Mouse (Mus musculus) liver, embryonic 15.5 days (tissue): Measurements from ENCODE around the gene Pde4a. TPM values are rescaled to one million over a fixed set of nuclear protein-coding genes. Genes with fewer than 3 reads are reported as not detected.
A peak's percentile ranks its signal among the peaks of the same experiment; 100 is the strongest.

Experiments used
- ATAC-seq: fragments of 200-750 bp; cut with Nextera tagmentation; 2 replicates; pipeline ENCODE4 v1.8.0; 2017; ENCODE audit warnings: moderate number of reproducible peaks, mild to moderate bottlenecking, moderate library complexity; ENCODE audit not compliant: insufficient read depth
- H3K27ac ChIP-seq: fragments of 300-500 bp; sonication (generic); replicated peaks from 2 replicates; pipeline ENCODE4 v1.5.1; 2015; ENCODE audit warnings: mild to moderate bottlenecking, inconsistent platforms
- H3K27me3 ChIP-seq: fragments of 300-500 bp; sonication (generic); 2 replicates; pipeline ENCODE4 v1.6.1; 2015; ENCODE audit warnings: mild to moderate bottlenecking, inconsistent platforms
- H3K36me3 ChIP-seq: fragments of 300-500 bp; sonication (generic); replicated peaks from 2 replicates; pipeline ENCODE4 v1.6.1; 2015; ENCODE audit warnings: moderate library complexity, mild to moderate bottlenecking, inconsistent platforms
- H3K4me1 ChIP-seq: fragments of 300-500 bp; sonication (generic); replicated peaks from 2 replicates; pipeline ENCODE4 v1.6.1; 2015; ENCODE audit warnings: inconsistent platforms
- H3K4me2 ChIP-seq: fragments of 300-500 bp; sonication (generic); 2 replicates; pipeline ENCODE4 v1.6.1; 2015; ENCODE audit warnings: moderate library complexity, mild to moderate bottlenecking, inconsistent platforms
- H3K4me3 ChIP-seq: fragments of 300-500 bp; sonication (generic); replicated peaks from 2 replicates; pipeline ENCODE4 v1.5.1; 2015; ENCODE audit warnings: mild to moderate bottlenecking, inconsistent platforms
- H3K9ac ChIP-seq: fragments of 300-500 bp; sonication (generic); 2 replicates; pipeline ENCODE4 v1.6.1; 2015; ENCODE audit warnings: moderate library complexity, mild to moderate bottlenecking, inconsistent platforms
- H3K9me3 ChIP-seq: fragments of 300-500 bp; sonication (generic); replicated peaks from 2 replicates; pipeline ENCODE4 v1.6.1; 2016; ENCODE audit warnings: inconsistent platforms
- WGBS: fragments of 180-500 bp; shearing (Covaris S2); methylation state at CpG from one replicate; pipeline ENCODE4 v1.1.7; 2015; ENCODE audit warnings: mixed read lengths; ENCODE audit not compliant: insufficient replicate concordance; 5-methylcytosine and 5-hydroxymethylcytosine counted together
- polyA plus RNA-seq: library from polyadenylated mRNA; unstranded; fragments of >200 nt; fragmentation: Nextera tagmentation; extraction: Ambion mirVana; gene quantifications from 2 replicates; pipeline ENCODE4 v1.2.1, GENCODE M21; 2015

Pde4a gene
- polyA plus RNA-seq, 1 experiment from 2014 or later, result 1.8 TPM

DNA sequence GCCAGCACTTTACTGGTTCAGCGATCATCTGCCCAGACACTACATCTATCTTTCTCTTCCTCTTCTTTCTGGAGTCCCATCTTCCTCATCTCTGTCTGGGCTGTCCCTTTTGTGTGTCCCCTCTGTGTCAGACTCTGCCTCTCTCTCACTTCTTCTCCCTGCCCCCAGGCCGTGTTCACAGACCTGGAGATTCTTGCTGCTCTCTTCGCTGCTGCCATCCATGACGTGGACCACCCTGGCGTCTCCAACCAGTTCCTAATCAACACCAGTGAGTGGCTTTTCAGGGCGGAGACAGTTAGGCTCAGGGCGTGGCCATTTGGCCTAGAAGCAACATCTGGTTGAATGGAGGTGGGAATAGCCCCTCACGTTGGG, 38.6 kb downstream of the Pde4a start:
- no peak overlapping the region for H3K4me2 ChIP-seq
- H3K4me3 ChIP-seq, result no peak overlapping the region
- H3K4me1 ChIP-seq, result peaks cover 11% of the 10 kb centered on the region
- no peak overlapping the region for H3K27ac ChIP-seq
- H3K9me3 ChIP-seq, result no peaks in the 10 kb centered on the region
- no peak for ATAC-seq
- H3K27me3 ChIP-seq, result no peaks in the 10 kb centered on the region
- H3K36me3 ChIP-seq, result 0 out of 2 replicates have a peak, but pooled peaks cover 2% of the 10 kb centered on the region
- H3K9ac ChIP-seq, result no peak overlapping the region
- 48% methylated on average over 8 of the region's 8 CpGs for WGBS

DNA sequence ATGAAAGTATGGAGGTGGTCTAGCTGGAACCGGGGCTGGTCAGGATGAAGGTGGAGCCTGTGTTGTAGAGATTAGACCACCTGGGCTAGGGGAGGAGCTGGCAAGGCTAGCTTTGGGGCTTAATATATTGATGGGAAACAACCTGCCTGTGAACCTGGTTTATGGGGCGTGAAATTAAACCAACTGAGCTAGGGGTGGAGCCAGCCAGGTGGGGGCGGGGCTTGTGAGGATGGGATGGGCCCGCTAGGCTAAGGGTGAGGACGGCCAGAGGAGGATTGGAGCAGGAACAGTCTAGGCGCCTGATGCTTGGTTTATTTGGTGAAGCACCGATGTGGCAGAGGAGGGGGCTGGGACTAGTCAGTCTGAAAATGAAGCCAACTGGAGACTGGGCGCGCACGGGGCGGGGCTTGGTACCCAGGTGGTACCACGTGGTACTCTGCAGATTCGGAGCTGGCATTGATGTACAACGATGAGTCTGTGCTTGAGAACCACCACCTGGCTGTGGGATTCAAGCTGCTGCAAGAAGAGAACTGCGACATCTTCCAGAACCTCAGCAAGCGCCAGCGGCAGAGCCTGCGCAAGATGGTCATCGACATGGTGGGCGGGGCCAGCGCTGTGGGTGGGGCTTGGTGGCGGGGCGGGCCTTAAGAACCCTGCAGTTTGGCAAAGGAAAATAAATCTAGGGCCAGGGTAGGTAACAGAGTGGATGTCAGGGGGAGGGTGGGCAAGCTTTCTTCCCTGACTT, 39.2 kb downstream of the Pde4a start:
- H3K4me1 ChIP-seq, result peaks cover 11% of the 10 kb centered on the region
- peak; percentile 31 for ATAC-seq
- WGBS, result 50% methylated on average over 23 of the region's 23 CpGs
- no peak overlapping the region for H3K9ac ChIP-seq
- no peaks in the 10 kb centered on the region for H3K27me3 ChIP-seq
- H3K27ac ChIP-seq, result no peak overlapping the region
- H3K4me3 ChIP-seq, result no peak overlapping the region; the same call in 1 of the 2 replicates
- peak overlapping the region; percentile 48 for H3K4me2 ChIP-seq
- no peaks in the 10 kb centered on the region for H3K9me3 ChIP-seq
- H3K36me3 ChIP-seq, result 0 out of 2 replicates have a peak, but pooled peaks cover 2% of the 10 kb centered on the region

DNA sequence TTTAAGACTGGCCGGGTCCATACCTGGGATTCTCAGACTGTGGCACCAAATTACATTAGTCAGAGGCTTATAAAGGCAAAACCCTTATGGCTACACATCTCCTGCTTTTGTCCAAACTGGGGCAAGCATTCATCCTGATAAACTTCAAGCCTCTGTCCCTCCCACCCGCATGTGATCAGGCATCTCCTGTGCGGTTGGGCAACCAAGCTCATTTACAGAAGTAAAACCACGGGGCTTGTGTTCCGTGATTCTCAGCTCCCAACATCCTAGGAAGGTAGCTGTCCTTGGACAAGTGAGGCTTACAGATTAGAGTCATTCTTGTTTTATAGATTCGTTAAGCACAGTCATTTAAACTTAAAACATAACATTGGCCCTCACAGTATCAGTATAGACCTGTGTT, 41.3 kb downstream of the Pde4a start:
- no peak overlapping the region for H3K27ac ChIP-seq
- no peak for ATAC-seq
- peaks cover 21% of the 10 kb centered on the region for H3K4me1 ChIP-seq
- no peak overlapping the region for H3K4me2 ChIP-seq
- H3K9ac ChIP-seq, result no peak overlapping the region
- no peak overlapping the region for H3K4me3 ChIP-seq
- 0 out of 2 replicates have a peak, but pooled peaks cover 2% of the 10 kb centered on the region for H3K36me3 ChIP-seq
- H3K27me3 ChIP-seq, result no peaks in the 10 kb centered on the region
- 70% methylated on average over 6 of the region's 6 CpGs for WGBS
- no peaks in the 10 kb centered on the region for H3K9me3 ChIP-seq

DNA sequence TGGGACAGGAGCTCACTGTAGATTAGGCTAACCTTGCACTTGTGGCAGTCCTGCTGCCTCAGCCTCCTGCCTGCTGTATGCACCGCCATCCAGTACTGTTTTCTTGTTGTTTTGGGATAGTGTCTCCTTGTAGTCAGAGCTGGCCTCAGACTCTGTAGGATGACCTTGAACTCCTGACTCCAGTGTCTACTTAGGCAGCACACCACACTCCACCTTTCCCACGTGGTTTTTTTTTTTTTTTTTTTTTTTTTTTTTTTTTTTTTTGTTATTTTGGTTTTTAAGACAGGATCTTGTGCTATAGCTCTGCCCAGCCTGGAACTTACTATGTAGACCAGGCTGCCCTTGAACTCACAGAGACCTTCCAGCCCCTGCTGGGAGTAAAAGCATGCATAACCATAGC, 43.1 kb downstream of the Pde4a start:
- Histone ChIP-seq H3K27ac (no peak overlapping the region), H3K9me3 (no peaks in the 10 kb centered on the region), H3K9ac (no peak overlapping the region), H3K4me3 (no peak overlapping the region), H3K4me1 (peaks cover 22% of the 10 kb centered on the region), H3K27me3 (no peaks in the 10 kb centered on the region), H3K4me2 (no peak overlapping the region), H3K36me3 (0 out of 2 replicates have a peak, but pooled peaks cover 2% of the 10 kb centered on the region)
- no peak for ATAC-seq
- WGBS, result 58% methylated on average over 2 of the region's 2 CpGs

DNA sequence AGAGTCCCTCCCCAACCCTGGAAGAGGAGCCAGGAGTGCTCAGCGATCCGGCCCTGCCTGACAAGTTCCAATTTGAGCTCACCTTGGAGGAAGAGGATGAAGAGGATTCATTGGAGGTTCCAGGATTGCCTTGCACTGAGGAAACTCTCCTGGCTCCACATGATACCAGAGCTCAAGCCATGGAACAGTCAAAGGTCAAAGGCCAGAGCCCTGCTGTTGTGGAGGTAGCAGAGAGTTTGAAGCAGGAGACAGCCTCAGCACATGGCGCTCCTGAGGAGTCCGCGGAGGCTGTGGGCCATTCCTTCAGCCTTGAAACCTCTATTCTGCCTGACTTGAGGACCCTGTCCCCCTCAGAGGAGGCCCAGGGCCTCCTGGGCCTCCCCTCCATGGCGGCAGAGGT, 45.3 kb downstream of the Pde4a start:
- WGBS, result 76% methylated on average over 6 of the region's 6 CpGs
- Histone ChIP-seq H3K4me2 (no peak overlapping the region), H3K9me3 (no peaks in the 10 kb centered on the region), H3K36me3 (no peaks in the 10 kb centered on the region), H3K27me3 (no peaks in the 10 kb centered on the region), H3K27ac (no peak overlapping the region), H3K4me1 (peaks cover 15% of the 10 kb centered on the region), H3K4me3 (no peak overlapping the region), H3K9ac (no peak overlapping the region)
- no peak for ATAC-seq

DNA sequence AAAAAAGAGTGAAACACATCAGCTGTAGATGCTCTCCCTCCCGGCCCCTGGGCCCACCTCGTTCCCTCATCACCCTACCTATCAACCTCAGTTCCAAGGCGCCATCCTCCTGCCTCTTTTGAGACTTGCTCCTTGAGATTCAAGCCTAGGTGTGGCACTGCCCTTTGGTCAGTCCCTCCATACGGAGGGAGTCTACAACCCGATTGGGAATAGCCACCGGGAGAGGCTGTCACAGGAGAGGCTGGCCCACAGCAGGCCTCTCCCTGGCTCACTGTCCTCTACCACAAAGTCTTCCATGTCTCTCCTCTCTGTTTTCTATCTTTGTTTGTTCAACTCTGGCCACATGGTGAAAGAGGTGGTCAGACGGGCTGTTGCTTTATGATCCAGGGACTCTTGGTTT, 46.1 kb downstream of the Pde4a start:
- H3K9me3 ChIP-seq, result no peaks in the 10 kb centered on the region
- WGBS, result 73% methylated on average over 7 of the region's 7 CpGs
- no peaks in the 10 kb centered on the region for H3K36me3 ChIP-seq
- H3K27me3 ChIP-seq, result no peaks in the 10 kb centered on the region
- H3K27ac ChIP-seq, result no peak overlapping the region
- ATAC-seq, result no peak
- peaks cover 16% of the 10 kb centered on the region for H3K4me1 ChIP-seq
- H3K4me3 ChIP-seq, result no peak overlapping the region
- H3K4me2 ChIP-seq, result no peak overlapping the region
- no peak overlapping the region for H3K9ac ChIP-seq

DNA sequence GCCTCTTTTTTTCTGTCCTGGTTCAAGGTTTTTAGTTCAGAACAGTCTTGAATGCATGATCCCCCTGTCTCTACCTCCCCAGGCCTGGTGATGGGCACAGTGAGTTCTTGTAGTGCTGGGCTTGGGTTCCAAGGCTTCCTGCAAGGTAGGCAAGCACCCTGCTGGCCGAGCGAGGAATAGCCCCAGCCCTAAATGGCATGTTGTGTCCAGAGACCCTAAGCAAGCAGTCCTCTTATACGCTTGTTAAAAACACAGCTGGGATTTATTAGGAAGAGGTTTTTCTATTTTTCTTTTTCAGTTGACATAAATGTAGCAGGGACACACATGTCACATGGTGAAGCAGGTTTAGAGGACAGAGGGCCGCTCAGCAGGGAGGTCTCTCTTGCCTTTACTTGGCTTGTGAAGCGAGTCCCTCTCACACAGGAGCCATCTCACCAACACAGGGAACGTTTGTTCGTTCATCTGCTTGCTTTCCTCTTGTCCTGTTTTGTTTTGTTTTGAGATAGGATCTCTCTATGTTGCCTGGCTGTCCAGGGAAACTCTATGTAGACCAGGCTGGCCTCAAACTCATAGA, 48.2 kb downstream of the Pde4a start:
- no peaks in the 10 kb centered on the region for H3K27me3 ChIP-seq
- H3K9me3 ChIP-seq, result no peaks in the 10 kb centered on the region
- no peak overlapping the region for H3K27ac ChIP-seq
- no peak overlapping the region for H3K4me2 ChIP-seq
- peaks cover 16% of the 10 kb centered on the region for H3K4me1 ChIP-seq
- no peaks in the 10 kb centered on the region for H3K36me3 ChIP-seq
- no peak overlapping the region for H3K4me3 ChIP-seq
- 49% methylated on average over 7 of the region's 7 CpGs for WGBS
- H3K9ac ChIP-seq, result no peak overlapping the region
- no peak for ATAC-seq

DNA sequence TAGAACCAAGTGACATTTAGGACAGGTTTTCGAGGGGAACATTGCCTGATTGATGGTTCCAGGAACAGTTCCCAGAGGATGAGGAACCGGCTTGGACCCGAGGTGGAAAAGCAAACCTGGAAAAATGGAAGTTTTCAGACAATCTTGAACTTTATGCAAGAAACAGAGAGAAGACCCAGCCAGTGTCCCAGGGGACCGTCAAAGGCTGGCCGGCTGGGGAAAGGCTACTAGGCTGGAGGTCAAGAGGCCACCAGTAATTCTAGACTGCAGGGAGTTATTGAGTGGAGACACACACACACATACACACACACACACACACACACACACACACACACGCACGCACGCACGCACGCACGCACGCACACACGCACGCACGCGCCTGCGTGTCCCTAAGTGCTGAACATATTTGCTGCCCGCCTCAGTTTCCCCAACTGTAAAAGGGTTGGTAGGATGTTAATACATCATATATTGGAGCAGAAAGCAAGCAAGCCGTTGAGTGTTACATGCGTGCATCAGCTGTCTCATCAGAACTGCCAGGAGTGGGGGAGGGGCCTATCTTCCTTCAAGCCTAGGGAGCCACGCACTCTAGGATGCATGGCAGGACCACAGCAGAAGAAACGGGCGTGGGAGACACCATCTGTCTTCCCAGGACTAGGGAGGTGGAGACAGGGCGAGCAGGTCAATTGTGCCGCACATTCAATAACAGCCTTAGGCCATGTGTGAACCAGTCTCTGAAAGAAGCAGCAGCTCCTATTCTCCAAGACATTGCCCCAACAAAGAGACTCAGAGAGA, 50.7 kb downstream of the Pde4a start:
- no peak overlapping the region for H3K4me3 ChIP-seq
- no peaks in the 10 kb centered on the region for H3K27me3 ChIP-seq
- no peak overlapping the region for H3K27ac ChIP-seq
- peaks cover 16% of the 10 kb centered on the region for H3K4me1 ChIP-seq
- 70% methylated on average over 25 of the region's 25 CpGs for WGBS
- H3K4me2 ChIP-seq, result no peak overlapping the region
- H3K9ac ChIP-seq, result no peak overlapping the region
- H3K36me3 ChIP-seq, result no peaks in the 10 kb centered on the region
- 0 out of 2 replicates have a peak, but pooled peaks cover 4% of the 10 kb centered on the region for H3K9me3 ChIP-seq
- ATAC-seq, result no peak

DNA sequence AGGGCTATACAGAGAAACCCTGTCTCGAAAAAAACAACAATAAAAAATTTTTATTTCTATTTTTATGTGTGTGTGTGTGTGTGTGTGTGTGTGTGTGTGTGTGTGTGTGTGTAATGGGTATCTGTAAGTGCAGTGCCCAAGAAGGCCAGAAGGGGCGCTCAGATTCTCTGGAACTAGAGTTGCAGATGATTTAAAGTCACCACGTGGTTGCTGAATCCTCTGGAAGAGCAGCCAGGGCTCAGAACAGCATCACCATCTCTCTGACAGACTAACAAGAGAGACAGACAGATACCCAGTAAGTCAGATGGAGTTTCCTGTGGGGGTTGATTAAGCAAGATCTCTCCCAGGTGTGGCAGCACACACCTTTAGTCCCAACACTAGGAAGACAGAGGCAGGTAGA, 54.3 kb downstream of the Pde4a start:
- WGBS, result 49% methylated on average over 3 of the region's 3 CpGs
- no peak for ATAC-seq
- no peaks in the 10 kb centered on the region for H3K36me3 ChIP-seq
- no peak overlapping the region for H3K9ac ChIP-seq
- H3K4me1 ChIP-seq, result peaks cover 29% of the 10 kb centered on the region
- H3K27ac ChIP-seq, result no peak overlapping the region
- H3K4me3 ChIP-seq, result no peak overlapping the region
- no peaks in the 10 kb centered on the region for H3K27me3 ChIP-seq
- 0 out of 2 replicates have a peak, but pooled peaks cover 4% of the 10 kb centered on the region for H3K9me3 ChIP-seq
- no peak overlapping the region for H3K4me2 ChIP-seq

DNA sequence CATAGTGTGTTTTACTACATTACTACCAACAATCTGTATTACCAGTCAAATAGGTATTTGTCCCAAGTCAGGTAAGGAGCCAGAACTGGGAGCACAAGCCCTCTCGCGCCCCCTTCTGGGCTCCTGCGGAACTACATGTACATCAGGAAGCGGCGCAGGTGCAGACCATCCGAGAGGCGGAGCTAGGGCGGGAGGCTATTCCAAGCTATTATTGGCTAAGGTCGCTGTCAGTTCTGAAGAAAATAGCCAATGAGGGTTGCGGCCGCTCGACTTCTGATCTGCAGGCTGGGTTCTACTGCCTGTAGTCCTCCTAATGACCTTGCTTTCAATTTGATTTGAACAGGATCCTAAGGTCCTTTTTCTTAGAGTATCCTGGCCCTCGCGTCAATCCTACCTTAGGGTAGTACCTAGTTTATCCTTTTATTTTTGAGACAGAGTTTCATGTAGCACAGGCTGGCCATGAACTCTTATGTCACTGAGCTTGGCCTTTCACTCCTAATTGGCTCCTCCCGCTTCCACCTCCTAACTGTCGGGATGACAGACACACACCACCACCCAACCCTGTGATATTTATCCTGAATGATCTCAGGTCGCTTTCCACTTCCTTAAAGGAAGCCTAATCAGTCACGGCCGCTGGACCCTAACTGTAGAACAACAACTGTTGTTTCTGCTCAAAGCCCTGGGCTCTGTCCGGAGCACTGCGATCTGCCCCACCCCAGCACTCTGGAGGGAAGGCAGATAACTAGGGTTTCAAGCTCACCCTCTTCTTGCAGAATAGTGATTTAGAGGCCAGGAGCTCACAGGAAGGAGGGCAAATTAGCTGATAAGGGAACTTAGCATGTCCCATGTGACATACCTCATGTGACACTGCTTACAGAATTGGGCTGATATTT, 55.2 kb downstream of the Pde4a start:
- 3% methylated on average over 21 of the region's 21 CpGs for WGBS
- H3K4me1 ChIP-seq, result peaks cover 35% of the 10 kb centered on the region
- peak; percentile 88 for ATAC-seq
- peak overlapping the region; percentile 60 for H3K4me3 ChIP-seq
- H3K27me3 ChIP-seq, result no peaks in the 10 kb centered on the region
- H3K4me2 ChIP-seq, result peak overlapping the region; percentile 81
- H3K9ac ChIP-seq, result peak overlapping the region; percentile 56
- no peaks in the 10 kb centered on the region for H3K36me3 ChIP-seq
- 0 out of 2 replicates have a peak, but pooled peaks cover 4% of the 10 kb centered on the region for H3K9me3 ChIP-seq
- peak overlapping the region; percentile 88 for H3K27ac ChIP-seq
